Mouse (Mus musculus) testis, postnatal 10 days (tissue): ENCODE results near the gene Tspan14.
A peak's percentile ranks its signal among the peaks of the same experiment; 100 is the strongest.

Experiments used
- DNase-seq: peaks from one replicate; pipeline ENCODE4 v3.0.0; 2021; ENCODE audit warnings: low spot score

The Tspan14 gene

GRCm38 (mm10) chr14:40917632-40918031 lies 49.0 kb downstream of the Tspan14 start:
- peak; percentile 96 for DNase-seq

GRCm38 (mm10) chr14:40916667-40917066 lies 49.9 kb downstream of the Tspan14 start:
- DNase-seq = no peak

GRCm38 (mm10) chr14:40915838-40916237 lies 50.8 kb downstream of the Tspan14 start:
- DNase-seq = no peak

- DNase-seq = no peak
These were observed 51.9 kb downstream of the Tspan14 start for GRCm38 (mm10) chr14:40914701-40915100.

GRCm38 (mm10) chr14:40913709-40914108 lies 52.9 kb downstream of the Tspan14 start:
- no peak for DNase-seq

- no peak for DNase-seq
These were observed 55.1 kb downstream of the Tspan14 start for GRCm38 (mm10) chr14:40911529-40911928.

- DNase-seq = no peak
These were observed 57.8 kb downstream of the Tspan14 start for GRCm38 (mm10) chr14:40908763-40909162.

- DNase-seq = peak; percentile 66
These were observed 59.8 kb downstream of the Tspan14 start for GRCm38 (mm10) chr14:40906770-40907169.

- no peak for DNase-seq
These were observed 60.8 kb downstream of the Tspan14 start for GRCm38 (mm10) chr14:40905813-40906212.

- DNase-seq = no peak
These were observed 64.1 kb downstream of the Tspan14 start for GRCm38 (mm10) chr14:40902307-40903055.

GRCm38 (mm10) chr14:40900267-40900666 lies 66.3 kb downstream of the Tspan14 start:
- DNase-seq = no peak

GRCm38 (mm10) chr14:40897916-40898315 lies 68.7 kb downstream of the Tspan14 start:
- no peak for DNase-seq

GRCm38 (mm10) chr14:40895681-40896080 lies 70.9 kb downstream of the Tspan14 start:
- DNase-seq = no peak

GRCm38 (mm10) chr14:40894576-40895247 lies 71.9 kb downstream of the Tspan14 start:
- peak; percentile 92 for DNase-seq

- DNase-seq = no peak
These were observed 72.7 kb downstream of the Tspan14 start for GRCm38 (mm10) chr14:40893884-40894283.

- DNase-seq = no peak
These were observed 73.4 kb downstream of the Tspan14 start, which contains the start of gene Sh2d4b for GRCm38 (mm10) chr14:40893196-40893595. Gene Sh2d4b (minus strand): TSS chr14:40893266.

- DNase-seq = no peak
These were observed 74.2 kb downstream of the Tspan14 start for GRCm38 (mm10) chr14:40892326-40892825.

- no peak for DNase-seq
These were observed 75.1 kb downstream of the Tspan14 start for GRCm38 (mm10) chr14:40891506-40891905.

GRCm38 (mm10) chr14:40889704-40890103 lies 76.9 kb downstream of the Tspan14 start:
- DNase-seq = no peak

- DNase-seq = no peak
These were observed 77.4 kb downstream of the Tspan14 start for GRCm38 (mm10) chr14:40889181-40889580.

- DNase-seq = peak; percentile 60
These were observed 80.0 kb downstream of the Tspan14 start for GRCm38 (mm10) chr14:40886428-40887202.

- no peak for DNase-seq
These were observed 80.9 kb downstream of the Tspan14 start for GRCm38 (mm10) chr14:40885752-40886151.
